Mouse (Mus musculus): ENCODE data around the gene Lin52.

Lin52 gene

GRCm38 (mm10) chr12:84468701-84469100 is 17.5 kb downstream of the Lin52 start:
- DNase-seq (ENCODE audit: low spot score in 2 of 2) = no peak

GRCm38 (mm10) chr12:84478937-84479336 is 27.7 kb downstream of the Lin52 start:
- no peak for DNase-seq (ENCODE audit: low spot score in 2 of 2)

DNA sequence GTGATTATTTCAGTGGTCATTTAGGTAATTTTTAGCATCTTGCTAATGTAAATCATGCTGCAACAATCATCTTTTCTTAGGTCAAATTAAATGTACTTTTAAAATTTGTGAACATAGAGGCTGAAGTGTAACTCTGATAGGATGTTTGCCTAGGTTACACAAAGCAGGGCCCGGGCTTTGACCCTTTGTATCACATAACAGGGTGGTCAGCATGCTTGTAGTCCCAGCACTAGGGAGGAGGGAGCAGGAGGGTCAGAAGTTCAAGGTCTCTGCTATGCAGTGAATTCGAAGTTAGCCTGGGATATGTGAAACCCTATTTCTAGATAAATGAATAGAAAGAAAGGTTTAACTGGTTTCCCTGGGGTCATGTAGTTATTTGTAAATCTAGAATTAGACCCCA is 30.0 kb downstream of the Lin52 start:
- DNase-seq (ENCODE audit: low spot score in 2 of 2) = no peak

- DNase-seq (ENCODE audit: low spot score in 2 of 2) = no peak
These were observed 31.8 kb downstream of the Lin52 start for GRCm38 (mm10) chr12:84482778-84483585.

GRCm38 (mm10) chr12:84487324-84488056 is 36.3 kb downstream of the Lin52 start:
- no peak for DNase-seq (ENCODE audit: low spot score in 2 of 2)

DNA sequence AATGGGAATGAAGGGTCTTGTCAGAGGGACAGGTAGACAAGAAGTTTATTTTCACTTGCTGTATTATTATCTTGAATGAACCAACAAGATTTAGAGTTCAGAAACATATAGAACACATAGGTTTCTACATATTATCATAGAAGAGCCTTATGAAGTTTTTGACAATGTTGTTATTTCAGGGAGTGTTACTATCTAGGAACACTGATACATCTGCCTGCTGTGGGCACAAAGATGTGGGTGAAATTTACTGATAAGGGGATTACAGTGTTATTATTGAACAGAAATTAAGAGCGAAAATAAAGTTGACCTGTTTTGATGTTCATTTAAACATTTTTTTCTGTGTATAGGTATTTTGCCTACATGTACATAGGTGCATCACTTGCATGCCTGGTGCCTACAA is 45.6 kb downstream of the Lin52 start:
- DNase-seq (ENCODE audit: low spot score in 2 of 2) = no peak

DNA sequence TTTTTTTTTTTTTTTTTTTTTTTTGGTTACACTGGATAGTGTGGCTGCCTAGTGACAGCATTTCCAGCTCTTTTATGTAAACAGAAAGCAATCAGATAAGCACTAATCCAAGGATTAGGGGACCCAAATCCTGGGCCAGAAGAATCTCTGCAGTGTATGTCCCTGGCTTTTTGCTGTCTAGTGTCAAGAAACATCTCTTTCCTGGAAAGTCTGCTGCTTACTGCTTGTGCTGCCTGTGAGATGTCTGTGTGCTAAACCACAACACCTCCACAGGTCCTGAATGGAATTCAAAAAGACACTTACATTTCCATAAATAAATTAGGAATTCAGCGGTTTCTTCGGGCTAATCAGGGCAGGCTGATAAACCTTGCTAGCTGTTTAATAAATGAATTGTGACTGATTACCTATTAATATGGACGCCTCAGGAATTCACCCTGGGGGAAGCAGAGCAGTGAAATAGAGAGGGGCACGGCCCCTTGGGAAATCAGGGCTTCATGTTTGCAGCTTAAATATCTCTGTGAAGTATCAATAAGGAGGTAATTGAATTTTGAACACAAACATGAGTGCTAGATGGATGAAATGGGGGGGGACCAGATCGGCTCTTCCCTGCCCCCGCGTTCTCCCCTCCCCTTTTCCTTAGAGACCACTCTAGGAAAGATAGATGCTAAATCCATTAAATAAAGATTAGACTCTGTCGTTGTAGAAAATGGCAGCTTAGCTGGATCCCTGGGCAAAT is 49.5 kb downstream of the Lin52 start:
- no peak for DNase-seq (ENCODE audit: low spot score in 2 of 2)

- no peak for DNase-seq (ENCODE audit: low spot score in 2 of 2)
These were observed 50.1 kb downstream of the Lin52 start for GRCm38 (mm10) chr12:84501278-84501677.

- no peak for DNase-seq (ENCODE audit: low spot score in 2 of 2)
These were observed 55.6 kb downstream of the Lin52 start for GRCm38 (mm10) chr12:84506856-84507255.

DNA sequence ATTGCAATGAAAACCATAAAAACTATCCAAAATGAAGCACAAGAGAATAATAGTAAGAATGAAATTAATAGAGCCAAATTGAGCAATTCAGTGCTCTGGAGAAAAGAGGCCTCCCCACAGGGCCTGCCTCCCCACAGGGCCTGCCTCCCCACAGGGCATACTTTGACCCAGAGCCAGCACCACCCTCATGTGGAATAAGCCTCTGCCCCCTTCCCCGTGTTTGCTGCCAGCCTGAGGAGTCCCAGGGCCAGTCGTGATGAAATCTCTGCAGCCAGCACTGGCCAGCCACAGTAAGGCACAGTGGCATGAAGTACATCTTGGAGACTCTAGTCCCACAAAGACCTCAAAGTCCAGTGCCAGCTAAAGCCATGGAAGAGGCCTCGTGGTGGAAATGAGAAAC is 60.8 kb downstream of the Lin52 start:
- no peak for DNase-seq (ENCODE audit: low spot score in 2 of 2)

DNA sequence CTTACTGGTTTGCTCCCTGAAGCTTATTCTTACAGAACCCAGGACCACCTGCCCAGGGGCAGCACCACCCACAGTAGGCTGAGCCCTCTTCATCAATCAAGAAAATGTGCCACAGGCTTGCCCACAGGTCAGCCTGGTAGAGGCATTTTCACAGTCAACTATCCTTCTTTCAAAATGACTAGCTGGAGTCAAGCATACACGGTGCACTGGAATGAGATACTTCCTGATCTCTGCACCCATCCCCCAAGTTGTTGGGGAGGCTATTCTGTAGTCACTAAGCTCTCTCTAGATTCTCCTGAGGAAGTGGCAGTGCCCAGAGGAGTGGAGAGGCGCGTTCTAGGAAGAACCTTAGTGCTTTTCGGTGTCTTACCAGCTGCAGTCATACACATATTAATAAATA is 64.3 kb downstream of the Lin52 start:
- no peak for DNase-seq (ENCODE audit: low spot score in 2 of 2)

- no peak for DNase-seq (ENCODE audit: low spot score in 2 of 2)
These were observed 65.4 kb downstream of the Lin52 start for GRCm38 (mm10) chr12:84516642-84517041.

- no peak for DNase-seq (ENCODE audit: low spot score in 2 of 2)
These were observed 66.8 kb downstream of the Lin52 start for GRCm38 (mm10) chr12:84518018-84518417.

DNA sequence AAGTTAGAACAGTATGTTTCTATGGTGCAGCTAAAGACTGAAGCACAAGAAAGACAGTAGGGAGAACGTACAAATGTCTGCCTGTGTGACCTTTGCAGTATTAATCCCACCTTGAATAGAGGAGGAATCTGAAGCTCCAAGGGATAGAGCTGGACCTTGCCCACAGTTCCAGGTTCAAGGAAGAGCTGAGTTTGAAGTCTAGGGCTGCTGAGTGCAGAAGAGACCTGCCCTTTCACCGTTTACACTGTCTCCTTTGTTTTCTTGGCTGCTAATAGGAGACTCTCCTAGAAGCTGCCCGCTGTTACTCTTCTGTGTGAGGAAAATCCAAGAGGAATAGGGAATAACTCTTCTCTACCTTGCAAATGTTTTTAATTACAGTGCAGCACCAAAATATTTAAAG is 72.5 kb downstream of the Lin52 start:
- no peak for DNase-seq (ENCODE audit: low spot score in 2 of 2)

DNA sequence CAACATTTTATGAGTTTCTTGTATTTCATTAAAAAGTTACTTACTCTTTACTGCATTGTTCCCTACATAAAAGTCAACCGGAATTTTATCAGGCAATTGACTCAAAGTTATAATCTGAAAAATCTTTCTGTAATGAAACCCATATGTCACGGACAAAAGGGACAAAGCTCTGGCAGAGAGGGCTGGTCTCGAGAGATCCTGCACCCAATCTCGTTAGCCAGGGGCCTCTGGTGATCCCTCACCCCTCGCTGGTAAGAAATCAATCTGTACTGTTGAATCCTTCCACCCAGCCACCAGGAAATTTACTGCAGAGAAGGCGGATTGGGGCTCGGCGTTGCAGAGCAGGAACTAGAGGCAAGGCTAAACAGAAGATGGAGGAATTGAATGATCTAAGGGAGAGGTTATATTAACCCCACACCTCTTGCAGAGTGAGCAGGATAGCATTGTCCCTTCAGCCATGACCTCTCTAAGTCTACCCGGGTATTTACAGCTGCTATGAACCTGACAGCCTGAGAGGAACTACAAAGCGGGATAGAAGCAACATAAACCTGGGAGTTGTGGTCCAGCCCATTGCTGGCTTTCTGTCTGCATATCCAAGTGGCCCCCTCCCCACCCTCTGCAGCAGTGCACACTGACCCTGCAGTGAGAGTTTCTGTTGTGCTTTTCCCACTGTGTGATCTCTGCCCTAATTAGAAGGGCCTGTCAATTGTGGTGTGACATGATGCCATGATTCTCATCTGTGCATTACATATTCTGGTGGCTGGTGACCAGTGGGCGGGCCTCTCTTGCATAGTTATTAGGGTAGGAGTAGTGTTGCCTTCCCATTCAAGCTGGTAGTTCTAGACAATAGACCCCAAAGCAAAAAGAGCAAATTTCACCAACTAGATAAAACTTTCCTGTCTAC is 73.2 kb downstream of the Lin52 start:
- no peak for DNase-seq (ENCODE audit: low spot score in 2 of 2)

DNA sequence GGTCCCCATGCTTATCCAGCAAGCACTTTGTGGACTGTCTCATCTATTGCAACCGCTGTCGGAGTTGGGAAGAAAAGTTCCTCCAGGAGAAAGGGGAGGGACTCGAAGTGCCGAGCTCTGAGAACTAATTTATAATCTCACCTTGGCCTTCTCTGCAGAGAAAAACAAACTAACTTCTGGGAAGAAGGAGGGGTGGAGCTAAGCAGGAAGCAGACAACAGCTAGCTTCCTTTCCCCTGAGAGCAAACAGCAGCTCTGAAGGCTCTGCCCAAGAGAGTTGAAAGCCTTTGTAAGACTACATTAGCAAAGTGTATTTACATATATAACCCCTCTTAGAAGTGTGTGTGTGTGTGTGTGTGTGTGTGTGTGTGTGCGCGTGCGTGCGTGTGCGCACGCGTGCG is 74.2 kb downstream of the Lin52 start:
- peak in 1 of 2 experiments; percentile 2 for DNase-seq (ENCODE audit: low spot score in 2 of 2)

GRCm38 (mm10) chr12:84530426-84530825 is 79.2 kb downstream of the Lin52 start:
- no peak for DNase-seq (ENCODE audit: low spot score in 2 of 2)

GRCm38 (mm10) chr12:84531906-84532829 is 80.9 kb downstream of the Lin52 start:
- no peak for DNase-seq (ENCODE audit: low spot score in 2 of 2)

- DNase-seq (ENCODE audit: low spot score in 2 of 2) = no peak
These were observed 81.6 kb downstream of the Lin52 start for GRCm38 (mm10) chr12:84532830-84533199.

DNA sequence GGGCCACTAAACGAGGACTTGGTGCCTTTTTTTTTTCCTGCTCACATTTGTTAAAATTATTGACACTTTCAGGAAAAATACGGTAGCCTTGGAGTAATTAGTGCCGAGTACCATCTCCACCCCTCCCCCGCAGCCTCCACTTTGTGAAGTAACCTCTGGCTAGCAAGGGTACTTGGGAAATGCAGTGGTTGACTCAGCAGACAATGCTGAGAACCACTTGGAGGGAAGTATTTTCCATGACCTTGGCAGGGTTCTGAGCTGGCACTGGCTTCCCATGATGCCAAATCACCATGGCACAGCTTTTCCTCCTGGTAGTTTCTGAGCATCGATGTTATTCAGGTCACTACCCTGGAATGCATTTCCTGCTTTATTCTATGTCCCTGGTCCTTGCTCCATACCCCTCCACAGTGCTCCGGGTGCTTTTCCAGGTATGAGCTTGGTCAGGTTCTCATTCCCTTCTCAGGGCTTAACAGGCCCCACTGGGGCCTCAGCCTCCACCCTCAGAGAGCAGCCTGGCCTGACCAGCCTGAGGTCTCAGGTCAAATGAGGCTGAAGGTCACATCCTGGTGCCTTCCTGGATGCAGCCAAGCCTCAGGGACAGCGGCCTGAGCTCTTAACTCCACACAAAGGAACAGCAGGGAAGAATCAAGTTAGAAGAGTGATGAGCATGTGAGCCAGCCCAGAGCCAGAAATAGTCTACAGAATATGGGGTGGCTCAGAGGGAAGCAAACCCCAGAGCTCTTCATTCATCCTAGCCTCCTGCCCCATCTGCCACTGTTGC is 82.7 kb downstream of the Lin52 start:
- no peak for DNase-seq (ENCODE audit: low spot score in 2 of 2)

Measured in natural killer cell, adult 2 months (primary cell).